Mouse (Mus musculus): ENCODE data around the gene Banf1.
"Not testable (repeated sequence)": the region's sequence is repeated elsewhere in the genome, so short reads cannot be mapped to it uniquely, and the experiment has no call there.

The Banf1 gene

DNA sequence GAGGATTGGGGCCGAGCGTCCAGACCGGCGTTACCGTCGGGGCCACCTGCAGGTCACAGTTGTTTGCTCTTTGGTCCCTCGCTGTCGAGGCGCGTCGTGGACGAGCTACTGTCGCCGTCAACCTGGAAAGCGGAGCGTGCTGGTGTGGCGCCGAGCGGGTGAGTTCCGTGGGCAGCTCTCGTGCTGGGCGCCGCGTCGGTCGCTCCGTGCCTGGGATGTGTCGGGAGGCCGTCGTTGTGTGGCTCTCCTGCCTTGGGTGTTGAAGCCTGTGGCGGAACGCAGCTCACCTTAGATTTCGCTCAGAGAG is at the start of gene Banf1:
TSS of gene Banf1 (minus strand) at position 116 of the 307 bp plus-strand sequence.
- in situ Hi-C loops (cut with MboI; ENCODE audit: unreplicated experiment in 2 of 2), result loop anchor here in 1 of 2 experiments (5.0 kb wide), 1 partner anchor 120 kb away; the partner anchor contains the start of gene Mus81

DNA sequence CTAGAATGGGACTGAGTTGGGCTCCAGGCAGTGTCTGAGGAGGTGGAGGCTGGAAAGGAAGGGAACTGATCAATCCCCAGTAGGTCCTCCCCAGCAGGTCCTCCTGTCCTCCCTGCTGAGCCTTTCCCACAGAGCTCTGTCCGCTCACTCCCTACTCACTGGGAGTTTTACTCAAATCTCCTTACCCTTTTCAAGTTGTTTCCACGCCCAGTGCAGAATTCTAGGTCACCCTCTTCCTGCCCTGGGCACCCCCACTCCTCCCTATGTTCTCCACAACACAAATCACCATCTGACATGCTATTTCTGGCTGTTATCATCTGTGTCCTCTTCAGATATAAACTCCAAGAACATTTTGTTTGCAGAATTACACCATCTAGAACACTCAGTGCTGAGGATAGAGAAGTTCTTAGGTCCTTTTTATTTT is 47.6 kb upstream of the Banf1 start:
- in situ Hi-C loops (cut with MboI; ENCODE audit: unreplicated experiment in 2 of 2), result no loop called here

DNA sequence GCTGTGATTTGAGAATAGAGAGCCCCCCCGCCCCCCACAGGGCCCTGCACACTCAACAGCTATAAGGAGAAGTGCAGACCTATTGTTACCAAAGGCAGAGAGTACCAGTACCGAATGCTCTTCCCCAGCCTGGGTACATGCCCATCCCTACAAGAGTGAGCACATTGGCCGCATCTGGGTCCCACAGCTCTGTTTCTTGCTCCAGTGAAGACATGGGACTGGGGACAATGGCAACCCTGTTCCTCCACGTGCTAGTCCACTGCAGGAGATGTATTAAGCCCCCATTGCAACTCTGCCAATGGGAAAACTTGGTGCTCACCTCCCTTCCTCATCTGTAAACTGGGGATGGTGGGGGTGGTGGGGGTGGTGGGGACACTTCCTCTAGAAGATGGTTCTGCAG is 46.9 kb upstream of the Banf1 start:
- in situ Hi-C loops (cut with MboI; ENCODE audit: unreplicated experiment in 2 of 2), result no loop called here

DNA sequence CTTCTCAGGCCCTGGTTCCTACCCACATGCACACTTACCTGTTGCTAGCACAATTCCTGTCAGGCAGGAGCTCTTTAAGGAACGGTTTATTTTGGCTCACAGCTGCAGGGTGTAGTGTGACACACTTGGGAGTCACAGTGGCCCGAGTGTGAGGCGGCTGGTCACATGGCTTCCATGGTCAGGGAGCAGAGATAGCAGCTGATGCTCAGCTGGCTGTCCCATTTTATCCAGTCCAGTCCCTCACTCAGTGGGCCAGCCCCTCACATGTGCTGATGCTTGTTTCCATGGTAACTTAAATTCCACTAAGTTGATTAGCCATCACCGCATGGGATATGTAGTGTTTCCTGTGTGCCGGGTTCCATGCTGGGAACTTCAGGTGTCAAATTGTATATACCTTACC is 45.0 kb upstream of the Banf1 start:
- in situ Hi-C loops (cut with MboI; ENCODE audit: unreplicated experiment in 2 of 2), result no loop called here

DNA sequence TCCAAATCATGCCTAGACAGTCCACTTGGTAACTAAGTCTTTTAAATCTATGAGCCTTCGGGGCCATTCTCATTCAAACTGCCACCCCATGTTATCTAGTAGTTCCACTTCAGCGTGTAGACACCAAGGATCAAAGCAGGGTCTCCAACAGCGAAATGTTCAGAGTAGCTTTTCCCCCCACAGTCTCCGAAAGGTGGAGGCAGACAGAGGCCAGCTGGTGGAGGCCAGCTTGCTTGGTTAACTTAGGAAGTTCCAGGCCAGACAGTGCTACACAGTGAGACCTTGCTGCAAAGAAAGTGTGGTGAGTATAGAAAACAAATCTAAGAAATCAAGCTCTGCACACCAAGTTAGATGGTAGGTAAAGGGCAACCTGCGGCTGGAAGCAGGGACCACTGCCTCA is 43.7 kb upstream of the Banf1 start:
- in situ Hi-C loops (cut with MboI; ENCODE audit: unreplicated experiment in 2 of 2), result no loop called here

DNA sequence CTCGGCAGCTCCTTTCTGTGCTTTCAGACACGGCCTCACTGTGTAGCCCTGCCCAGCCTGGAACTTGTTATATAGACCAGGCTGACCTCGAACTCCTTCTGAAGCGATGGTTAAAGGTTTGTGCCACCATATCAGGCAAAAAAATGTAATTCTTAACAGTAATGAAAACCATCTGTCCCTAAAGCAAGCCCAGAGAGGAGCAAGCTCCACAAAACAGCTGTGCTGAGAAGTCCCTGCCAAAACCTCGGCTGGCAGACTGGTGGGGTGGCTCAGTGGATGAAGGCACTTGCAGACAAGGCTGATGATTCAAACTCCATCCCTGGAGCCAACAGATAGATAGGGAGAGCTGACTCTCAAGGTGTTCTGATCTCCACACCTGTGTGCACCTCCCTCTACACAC is 42.1 kb upstream of the Banf1 start:
- in situ Hi-C loops (cut with MboI; ENCODE audit: unreplicated experiment in 2 of 2), result loop anchor here in 1 of 2 experiments (5.0 kb wide), 1 partner anchor 72 kb away; the partner anchor contains the start of gene Catsper1

DNA sequence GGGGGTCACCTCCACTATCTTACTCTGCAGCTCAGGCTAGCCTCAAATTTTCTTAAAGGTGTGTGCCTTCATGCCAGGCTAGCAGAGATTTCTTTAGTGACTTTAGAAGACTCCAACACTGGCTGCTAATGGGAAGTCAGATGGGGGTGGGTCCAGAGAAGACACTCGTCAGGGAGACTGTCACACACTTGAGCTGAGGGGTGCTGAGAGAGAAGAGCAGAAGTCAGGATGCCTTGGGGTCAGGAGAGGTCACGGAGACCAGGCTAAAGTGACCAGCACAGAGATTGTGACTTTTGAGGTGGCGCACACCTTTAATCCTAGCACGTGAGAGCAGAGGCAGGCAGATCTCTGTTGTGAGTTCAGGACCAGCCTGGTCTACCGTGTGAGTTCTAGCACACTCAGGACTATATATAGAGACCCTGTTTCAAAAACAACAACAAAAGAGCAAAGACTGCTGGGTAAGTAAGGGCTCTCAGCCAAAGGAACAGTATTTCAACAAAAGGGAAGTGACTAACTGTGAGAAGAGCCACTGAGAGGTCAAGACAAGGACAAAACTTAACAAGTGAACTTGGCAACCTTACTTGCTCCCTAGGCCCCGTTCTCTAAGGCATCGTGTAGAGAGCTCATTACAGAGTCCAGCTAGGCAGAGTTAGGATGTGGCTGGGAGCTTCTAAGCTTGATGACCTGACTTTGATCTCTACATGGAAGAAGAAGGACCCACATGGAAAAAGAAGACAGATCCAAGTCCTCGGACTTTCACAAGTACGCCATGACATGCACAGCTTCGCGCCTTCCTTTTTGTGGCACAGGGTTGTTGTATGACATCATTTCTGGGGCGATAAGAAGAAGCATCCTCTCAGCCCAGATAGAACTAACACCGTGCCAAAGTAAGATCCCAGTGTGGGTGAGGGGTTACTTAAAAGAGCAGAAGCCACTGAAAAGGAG is 41.4 kb upstream of the Banf1 start:
- in situ Hi-C loops (cut with MboI; ENCODE audit: unreplicated experiment in 2 of 2), result loop anchor here in 1 of 2 experiments (5.0 kb wide), 1 partner anchor 71 kb away; the partner anchor contains the start of gene Catsper1

DNA sequence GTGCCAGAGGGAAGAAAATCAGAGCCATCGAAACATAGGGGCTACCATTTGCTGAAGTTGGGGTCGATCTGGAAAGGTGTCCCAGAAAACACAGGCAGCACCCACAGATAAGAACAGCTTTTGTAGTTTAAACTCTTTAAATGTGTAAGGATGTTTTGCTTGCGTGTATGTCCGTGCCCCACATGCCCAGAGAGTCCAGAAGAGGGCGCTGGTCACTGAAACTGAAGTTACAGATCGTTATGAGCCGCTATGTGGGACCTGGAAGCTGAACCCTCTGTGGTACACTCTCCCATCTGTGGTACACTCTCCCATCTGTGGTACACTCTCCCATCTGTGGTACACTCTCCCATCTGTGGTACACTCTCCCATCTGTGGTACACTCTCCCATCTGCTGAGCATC is 40.2 kb upstream of the Banf1 start:
- in situ Hi-C loops (cut with MboI; ENCODE audit: unreplicated experiment in 2 of 2), result loop anchor here in 1 of 2 experiments (5.0 kb wide), 1 partner anchor 70 kb away; the partner anchor contains the start of gene Catsper1

DNA sequence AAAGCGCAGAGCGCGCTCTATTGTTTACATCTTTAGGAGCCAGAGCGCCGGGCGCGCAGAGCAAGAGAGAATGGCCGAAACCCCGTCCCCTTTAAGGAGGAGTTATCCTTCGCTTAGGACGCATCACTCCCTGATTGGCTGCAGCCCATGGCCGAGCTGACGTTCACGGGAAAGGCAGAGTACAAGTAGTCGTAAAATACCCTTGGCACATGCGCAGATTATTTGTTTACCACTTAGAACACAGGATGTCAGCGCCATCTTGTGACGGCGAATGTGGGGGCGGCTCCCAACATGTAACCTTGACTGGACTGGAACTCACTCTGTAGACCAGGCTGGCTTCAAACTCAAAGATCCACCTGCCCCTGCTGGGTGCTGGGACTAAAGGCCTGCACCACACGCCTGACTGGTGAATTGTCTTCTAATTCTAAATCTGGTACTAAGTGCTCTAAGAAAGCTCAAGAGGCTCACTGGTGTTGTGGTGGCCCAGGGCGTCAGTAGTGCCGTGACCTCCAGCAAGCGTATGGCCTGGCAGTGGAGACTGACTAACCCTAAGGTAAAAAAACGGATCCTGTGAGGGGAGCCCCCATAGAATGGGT is 39.7 kb upstream of the Banf1 start:
- in situ Hi-C loops (cut with MboI; ENCODE audit: unreplicated experiment in 2 of 2), result loop anchor here in 1 of 2 experiments (5.0 kb wide), 1 partner anchor 69 kb away; the partner anchor contains the start of gene Catsper1

DNA sequence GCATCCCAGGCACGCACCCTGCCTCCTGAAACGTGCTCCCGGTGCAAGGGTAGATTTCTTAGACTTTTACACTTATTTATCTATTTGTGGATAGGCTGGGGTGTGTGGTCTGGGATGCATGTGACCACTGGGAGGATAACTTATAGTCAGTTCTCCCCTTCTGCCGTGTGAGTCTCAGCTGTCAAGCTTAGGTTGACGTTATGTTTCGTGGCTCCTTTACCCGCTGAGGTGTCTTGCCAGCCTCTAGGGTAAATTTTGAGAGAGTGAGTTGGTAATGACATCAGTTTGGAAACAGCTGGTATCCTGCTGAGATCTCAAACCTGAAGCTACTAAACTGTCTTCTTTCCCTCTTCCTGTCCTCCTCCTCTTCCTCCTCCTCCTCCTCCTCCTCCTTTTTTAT is 39.0 kb upstream of the Banf1 start:
- in situ Hi-C loops (cut with MboI; ENCODE audit: unreplicated experiment in 2 of 2), result loop anchor here in 1 of 2 experiments (5.0 kb wide), 1 partner anchor 69 kb away; the partner anchor contains the start of gene Catsper1

DNA sequence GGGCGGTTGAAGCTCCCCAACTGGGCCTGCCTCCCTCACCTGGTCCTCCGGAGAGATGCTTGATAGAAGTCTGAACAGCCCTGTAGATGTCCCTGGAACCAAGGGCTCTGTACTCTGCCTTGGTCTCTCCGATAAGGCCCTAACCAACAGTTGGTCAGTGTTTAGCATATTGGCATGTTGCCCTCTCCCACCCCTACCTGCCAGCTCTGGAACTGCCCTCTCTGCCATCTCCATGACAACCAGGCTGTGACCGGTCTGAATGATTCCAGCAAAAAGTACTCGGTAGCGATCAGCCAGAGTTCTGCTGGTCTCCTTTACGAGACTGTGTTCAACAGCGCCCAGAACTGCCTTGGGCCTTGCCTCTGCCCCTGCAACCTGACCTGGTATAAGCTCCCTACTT is 35.3 kb upstream of the Banf1 start, which contains the start of gene Tsga10ip:
TSS of gene Tsga10ip (minus strand) at position 234 of the 400 bp plus-strand sequence.
- in situ Hi-C loops (cut with MboI; ENCODE audit: unreplicated experiment in 2 of 2), result no loop called here

DNA sequence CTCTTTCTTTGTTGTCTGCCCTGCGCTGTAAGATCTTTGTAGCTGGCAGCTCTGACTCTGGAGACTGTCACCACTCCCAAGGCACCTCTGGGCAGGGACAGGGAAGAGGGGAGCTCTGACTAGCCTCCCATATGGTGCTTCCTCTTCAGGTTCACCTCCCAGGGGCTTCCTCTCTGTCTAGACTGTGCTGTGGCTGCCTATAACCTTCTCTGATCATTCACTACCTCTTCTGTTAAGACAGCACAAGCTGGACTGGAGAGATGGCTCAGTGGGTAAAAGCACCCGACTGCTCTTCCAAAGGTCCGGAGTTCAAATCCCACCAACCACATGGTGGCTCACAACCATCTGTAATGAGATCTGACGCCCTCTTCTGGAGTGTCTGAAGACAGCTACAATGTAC is 34.1 kb upstream of the Banf1 start:
- in situ Hi-C loops (cut with MboI; ENCODE audit: unreplicated experiment in 2 of 2), result not testable (repeated sequence)

DNA sequence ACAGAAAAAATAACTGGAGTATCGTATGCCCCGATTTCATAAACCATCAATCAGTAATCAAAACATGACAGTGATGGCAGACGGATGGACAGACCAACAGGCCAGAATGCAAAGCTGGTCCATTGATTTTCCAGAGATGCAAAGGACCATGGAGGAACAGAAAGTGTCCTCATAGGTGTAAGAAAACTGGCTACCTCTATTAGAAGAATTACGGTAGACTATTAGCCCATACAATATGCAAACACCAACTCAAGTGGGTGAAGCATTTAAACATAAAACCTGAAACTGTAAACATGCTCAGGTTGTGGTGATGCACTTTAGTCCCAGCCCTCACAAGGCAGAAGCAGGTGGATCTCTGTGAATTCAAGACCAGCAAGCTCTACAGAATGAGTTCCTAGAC is 28.4 kb upstream of the Banf1 start:
- in situ Hi-C loops (cut with MboI; ENCODE audit: unreplicated experiment in 2 of 2), result no loop called here

DNA sequence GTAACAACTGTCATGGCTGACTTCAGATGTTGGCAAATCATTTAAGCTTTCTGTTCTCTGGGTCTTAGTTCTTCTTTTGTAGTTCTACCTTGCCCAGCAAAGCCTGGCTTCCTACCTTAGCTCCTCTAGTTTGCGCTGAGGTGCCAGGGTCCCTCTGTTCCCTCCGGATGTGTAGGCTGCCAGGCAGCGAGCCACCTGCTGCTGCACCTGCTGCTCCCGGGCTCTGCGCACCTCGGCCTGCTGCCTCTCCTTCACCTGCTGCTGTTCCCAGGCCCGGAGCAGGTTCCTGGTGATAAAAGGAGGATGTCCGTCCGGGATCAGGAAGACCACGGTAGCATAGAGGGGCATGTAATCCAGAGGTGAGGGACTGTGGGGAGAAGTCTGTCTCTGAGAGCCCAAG is 27.2 kb upstream of the Banf1 start:
- in situ Hi-C loops (cut with MboI; ENCODE audit: unreplicated experiment in 2 of 2), result no loop called here

DNA sequence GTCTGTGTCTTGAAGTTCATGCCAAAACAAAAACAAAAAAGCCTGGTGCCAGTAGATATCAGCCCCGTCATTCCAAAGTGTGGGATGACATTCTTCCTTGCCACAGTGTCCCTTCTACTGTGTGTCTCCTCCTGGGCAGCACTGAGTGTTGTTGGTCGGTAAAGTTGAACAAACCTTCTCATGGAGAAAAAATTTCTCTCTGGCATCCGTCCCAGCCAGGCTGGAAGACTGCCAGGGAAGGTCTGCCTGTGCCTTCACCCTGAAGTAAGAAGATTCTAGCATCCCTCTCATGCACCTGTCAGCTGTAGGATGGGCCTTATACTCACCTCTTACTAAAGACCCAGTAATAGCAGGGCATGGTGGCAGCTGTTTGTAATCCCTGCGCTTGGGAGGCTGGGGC is 25.9 kb upstream of the Banf1 start:
- in situ Hi-C loops (cut with MboI; ENCODE audit: unreplicated experiment in 2 of 2), result no loop called here

DNA sequence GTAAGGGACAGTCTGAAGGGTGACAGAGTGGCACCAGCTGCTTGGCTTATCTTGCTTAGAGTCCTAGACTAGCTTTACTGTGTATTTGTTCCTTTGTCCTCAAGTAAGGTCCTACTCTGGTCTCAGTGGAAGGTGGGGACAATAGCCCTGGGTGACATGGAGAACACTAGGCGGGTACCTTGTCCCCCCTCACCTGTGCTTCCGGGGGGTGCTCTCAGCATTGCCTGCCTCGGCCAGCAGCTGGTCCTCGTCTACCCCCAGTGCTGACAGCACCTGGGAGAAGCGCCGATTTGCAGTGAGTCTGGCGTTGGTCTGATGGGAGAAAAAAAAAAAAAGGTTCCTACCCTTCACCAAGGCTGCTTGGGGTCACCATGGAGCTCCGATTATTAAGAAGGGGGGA is 23.4 kb upstream of the Banf1 start:
- in situ Hi-C loops (cut with MboI; ENCODE audit: unreplicated experiment in 2 of 2), result no loop called here

DNA sequence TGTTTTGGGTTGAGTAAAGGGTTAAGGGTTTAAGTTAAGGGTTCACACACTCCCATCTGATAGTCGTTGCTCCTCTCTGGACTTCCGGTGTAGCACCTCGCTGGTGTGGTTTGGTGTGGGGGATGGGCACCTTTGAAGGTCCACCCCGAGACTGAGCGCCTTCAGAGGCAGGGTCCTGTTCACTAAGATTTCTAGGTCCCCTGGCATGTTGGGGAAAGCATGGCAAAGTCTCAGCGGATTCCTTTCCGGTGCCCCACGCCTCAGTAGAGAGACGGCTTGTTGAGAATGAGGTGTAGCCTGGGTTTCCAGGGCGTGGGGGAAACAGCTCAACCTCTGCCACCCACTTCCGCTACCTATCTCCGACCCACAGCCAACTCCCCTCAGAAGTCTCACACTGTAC is 22.7 kb upstream of the Banf1 start:
- in situ Hi-C loops (cut with MboI; ENCODE audit: unreplicated experiment in 2 of 2), result no loop called here

DNA sequence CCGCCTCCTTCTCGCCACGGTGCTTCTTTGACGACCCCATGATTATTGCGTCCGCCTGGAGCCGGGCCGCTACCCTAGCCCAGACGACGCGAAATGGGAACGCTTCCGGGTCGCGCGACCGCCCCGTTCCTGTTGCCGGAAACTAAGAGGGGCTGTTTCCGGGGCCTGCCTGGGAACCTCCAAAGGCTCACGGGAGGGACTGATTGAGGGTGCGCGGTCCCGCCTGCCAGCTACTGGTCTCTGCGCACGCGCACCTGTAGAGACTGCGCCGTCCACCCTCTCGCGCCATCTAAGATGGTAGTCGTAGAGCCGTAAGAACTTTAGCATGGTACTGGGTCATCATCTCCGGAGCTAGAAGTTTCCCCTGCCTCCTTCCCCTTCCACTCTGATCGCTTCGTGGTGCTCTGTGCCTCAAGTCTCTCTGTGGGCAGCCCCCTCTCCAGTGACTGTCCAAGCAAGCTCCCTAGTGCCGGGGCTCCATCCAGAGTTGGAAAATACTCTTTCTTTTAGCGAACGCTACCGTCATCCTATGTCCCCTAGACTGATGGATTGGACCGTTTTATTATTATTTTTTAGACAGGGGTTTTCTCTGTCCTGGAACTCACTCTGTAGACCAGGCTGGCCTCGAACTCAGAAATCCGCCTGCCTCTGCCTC is 21.7 kb upstream of the Banf1 start, which contains the start of gene Sart1:
TSS of gene Sart1 (minus strand) at position 116 of the 655 bp plus-strand sequence.
- in situ Hi-C loops (cut with MboI; ENCODE audit: unreplicated experiment in 2 of 2), result no loop called here

DNA sequence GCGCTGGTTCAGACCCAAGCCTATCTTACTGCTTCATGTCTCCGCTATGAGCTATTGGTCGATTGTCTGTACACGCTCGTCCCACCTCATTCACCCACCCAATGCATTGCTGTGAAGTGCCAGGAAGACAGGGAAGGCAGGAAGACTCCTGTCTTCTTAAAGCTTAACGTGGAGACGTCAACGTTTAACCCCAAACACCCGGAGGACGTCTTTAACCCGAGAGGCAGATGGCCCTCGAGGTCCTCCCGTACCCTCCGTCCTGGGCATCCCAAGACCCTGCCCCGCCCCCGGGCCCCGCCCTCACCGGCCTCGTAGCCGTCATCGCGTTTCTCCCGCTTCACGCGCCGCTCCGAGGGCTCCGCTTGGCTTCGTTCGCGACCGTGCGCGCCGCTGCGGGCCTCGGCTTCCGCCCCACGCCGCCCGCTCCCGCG is 21.1 kb upstream of the Banf1 start:
- in situ Hi-C loops (cut with MboI; ENCODE audit: unreplicated experiment in 2 of 2), result no loop called here

DNA sequence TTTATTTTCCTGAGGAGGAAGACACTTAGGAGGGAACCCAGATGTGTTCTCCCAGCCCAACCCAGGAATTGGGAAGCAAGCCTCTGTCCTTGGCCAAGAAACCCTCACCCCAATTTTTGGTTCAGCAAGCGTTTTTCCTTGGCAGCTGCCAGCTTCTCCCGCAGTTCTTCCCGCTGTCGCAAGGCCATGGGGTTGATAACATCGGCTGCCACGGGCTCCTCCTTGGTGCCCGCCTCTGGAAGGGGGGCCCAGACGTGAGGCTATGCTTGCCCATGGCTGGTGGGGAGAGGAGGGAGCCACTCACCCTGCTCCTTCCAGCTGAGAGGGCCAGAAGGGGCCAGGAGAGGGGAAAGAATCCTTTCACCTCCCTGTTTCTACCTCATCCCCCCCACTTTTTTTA is 17.7 kb upstream of the Banf1 start:
- in situ Hi-C loops (cut with MboI; ENCODE audit: unreplicated experiment in 2 of 2), result no loop called here

DNA sequence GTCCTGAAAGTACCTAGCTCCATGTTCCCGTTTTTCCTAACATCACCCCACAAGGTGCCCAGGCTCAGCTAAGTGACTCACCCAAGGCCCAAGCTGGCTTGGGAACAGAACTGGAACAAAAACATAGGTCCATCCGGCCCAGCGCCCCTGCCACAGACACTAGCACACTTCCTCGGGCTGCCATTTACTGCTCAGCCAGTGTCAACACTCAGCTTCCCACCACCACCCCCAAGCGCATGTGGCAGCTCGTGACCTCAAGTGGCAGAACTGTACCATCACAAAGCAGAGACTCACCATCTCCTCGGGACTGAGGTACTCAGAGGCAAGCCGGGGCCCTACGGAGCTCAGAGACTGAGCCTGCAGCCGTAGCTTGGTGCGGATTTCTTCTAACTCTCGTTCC is 16.4 kb upstream of the Banf1 start:
- in situ Hi-C loops (cut with MboI; ENCODE audit: unreplicated experiment in 2 of 2), result no loop called here

Measured in v-Abl transformed pro-B cells (cell line).